Mouse (Mus musculus) embryo, embryonic 10.5 days (tissue): ENCODE measurements around the gene Nolc1.
A peak's percentile ranks its signal among the peaks of the same experiment; 100 is the strongest.

Source experiments
- DNase-seq: peaks from one replicate; pipeline ENCODE4 v3.0.0-alpha.2; 2015; ENCODE audit warnings: low spot score

Gene Nolc1

GRCm38 (mm10) chr19:46042476-46043011 is 33.1 kb upstream of the Nolc1 start:
- DNase-seq, result peak; percentile 79

GRCm38 (mm10) chr19:46043380-46043779 is 32.3 kb upstream of the Nolc1 start:
- DNase-seq, result no peak

GRCm38 (mm10) chr19:46044271-46044992 is 31.2 kb upstream of the Nolc1 start, which contains the start of gene Pprc1:
TSS of gene Pprc1 (plus strand) at chr19:46044886.
- peak; percentile 79 for DNase-seq

GRCm38 (mm10) chr19:46044993-46045695 is 30.5 kb upstream of the Nolc1 start, which contains the start of gene Ldb1:
TSS of gene Ldb1 (minus strand) at chr19:46045214.
- DNase-seq, result peak; percentile 88

- DNase-seq, result peak; percentile 82
Measured at GRCm38 (mm10) chr19:46045696-46046311, 29.9 kb upstream of the Nolc1 start.

GRCm38 (mm10) chr19:46046621-46047025 is 29.0 kb upstream of the Nolc1 start:
- DNase-seq, result no peak

- DNase-seq, result no peak
Measured at GRCm38 (mm10) chr19:46047426-46047825, 28.2 kb upstream of the Nolc1 start.

- DNase-seq, result no peak
Measured at GRCm38 (mm10) chr19:46049129-46049528, 26.5 kb upstream of the Nolc1 start.

- DNase-seq, result no peak
Measured at GRCm38 (mm10) chr19:46050462-46050861, 25.2 kb upstream of the Nolc1 start.

- no peak for DNase-seq
Measured at GRCm38 (mm10) chr19:46055752-46056387, 19.8 kb upstream of the Nolc1 start.

- peak; percentile 98 for DNase-seq
Measured at GRCm38 (mm10) chr19:46056388-46056946, 19.2 kb upstream of the Nolc1 start.

GRCm38 (mm10) chr19:46056947-46057607 is 18.6 kb upstream of the Nolc1 start:
- DNase-seq, result peak; percentile 86

GRCm38 (mm10) chr19:46058466-46058865 is 17.2 kb upstream of the Nolc1 start:
- no peak for DNase-seq

GRCm38 (mm10) chr19:46060845-46061244 is 14.8 kb upstream of the Nolc1 start:
- DNase-seq, result no peak

- DNase-seq, result no peak
Measured at GRCm38 (mm10) chr19:46068054-46068453, 7.6 kb upstream of the Nolc1 start.

GRCm38 (mm10) chr19:46073285-46073684 is 2.4 kb upstream of the Nolc1 start:
- no peak for DNase-seq

- DNase-seq, result no peak
Measured at GRCm38 (mm10) chr19:46074266-46074665, 1.4 kb upstream of the Nolc1 start.

- no peak for DNase-seq
Measured at GRCm38 (mm10) chr19:46078535-46078934, 2.9 kb downstream of the Nolc1 start.

- DNase-seq, result no peak
Measured at GRCm38 (mm10) chr19:46085185-46085584, 9.5 kb downstream of the Nolc1 start.

GRCm38 (mm10) chr19:46086337-46086736 is 10.7 kb downstream of the Nolc1 start:
- DNase-seq, result peak; percentile 74

GRCm38 (mm10) chr19:46087871-46088270 is 12.2 kb downstream of the Nolc1 start:
- no peak for DNase-seq
